Mouse (Mus musculus) CH12.LX (cell line): ENCODE results near the gene Casc4. TPM values are rescaled to one million over a fixed set of nuclear protein-coding genes. Genes with fewer than 3 reads are reported as not detected.

Experiments
- DNase-seq: peaks from one replicate; pipeline ENCODE4 v3.0.0-alpha.2; 2013; ENCODE audit errors: extremely low read depth
- H3K27ac ChIP-seq: 2 replicates; pipeline ENCODE4 v1.5.1; 2012; ENCODE audit warnings: low read depth, mild to moderate bottlenecking, control low read depth, moderate library complexity; ENCODE audit not compliant: insufficient read depth
- H3K27me3 ChIP-seq: replicated peaks from 2 replicates; pipeline ENCODE3; 2012; ENCODE audit warnings: inconsistent platforms
- H3K36me3 ChIP-seq, 2 experiments: replicated peaks in 1 of 2; 2 replicates each; pipeline versions ENCODE3 to v1.6.1; 2012; ENCODE audit warnings: inconsistent platforms in 1 of 2, low read length in 1 of 2, mild to moderate bottlenecking in 1 of 2, mixed read lengths in 1 of 2, moderate library complexity in 1 of 2; ENCODE audit not compliant: control insufficient read depth in 1 of 2, insufficient read depth in 1 of 2
- H3K4me1 ChIP-seq, 2 experiments: 2 replicates each; pipeline ENCODE4 v1.6.1; 2012; ENCODE audit warnings: inconsistent platforms in 1 of 2, moderate library complexity in 1 of 2; ENCODE audit not compliant: insufficient read depth in 2 of 2, control insufficient read depth in 1 of 2
- H3K4me2 ChIP-seq: 2 replicates; pipeline ENCODE4 v1.6.1; 2012; ENCODE audit warnings: low read depth, mild to moderate bottlenecking, control low read depth; ENCODE audit not compliant: poor library complexity, insufficient read depth, severe bottlenecking
- H3K4me3 ChIP-seq, 3 experiments: fragments of 150-350 bp in 1 of 3; sonication (generic) in 1 of 3; replicated peaks in 1 of 3; 2 replicates each; pipeline versions ENCODE3 to v1.5.1; 2011 to 2012; ENCODE audit warnings: low read depth in 2 of 3, low read length in 2 of 3, mild to moderate bottlenecking in 2 of 3, moderate library complexity in 2 of 3, control low read depth in 1 of 3, improper control_type of control experiment in 1 of 3, inconsistent platforms in 1 of 3, mixed read lengths in 1 of 3; ENCODE audit not compliant: poor library complexity in 1 of 3
- H3K79me2 ChIP-seq: replicated peaks from 2 replicates; pipeline ENCODE4 v1.6.1; 2012; ENCODE audit warnings: mild to moderate bottlenecking, moderate library complexity; ENCODE audit not compliant: control insufficient read depth, poor library complexity, insufficient read depth, severe bottlenecking; ENCODE audit errors: extremely low read depth
- H3K9ac ChIP-seq: 2 replicates; pipeline ENCODE4 v1.6.1; 2012; ENCODE audit warnings: low read depth, mild to moderate bottlenecking, control low read depth, moderate library complexity; ENCODE audit not compliant: insufficient read depth
- H3K9me3 ChIP-seq: replicated peaks from 2 replicates; pipeline ENCODE3; 2012; ENCODE audit warnings: low read length, inconsistent platforms, mixed read lengths
- BHLHE40 ChIP-seq: IDR thresholded peaks from 2 replicates; pipeline ENCODE4 v1.6.1; 2011; ENCODE audit warnings: mild to moderate bottlenecking, low read depth, low read length, improper control_type of control experiment
- CHD1 ChIP-seq: IDR thresholded peaks from 2 replicates; pipeline ENCODE4 v1.6.1; 2012; ENCODE audit warnings: low read depth, low read length, improper control_type of control experiment, inconsistent platforms
- CHD2 ChIP-seq: IDR thresholded peaks from 2 replicates; pipeline ENCODE4 v1.6.1; 2011; ENCODE audit warnings: low read length, improper control_type of control experiment
- CTCF ChIP-seq, 2 experiments: IDR thresholded peaks in 1 of 2; conservative IDR thresholded peaks in 1 of 2; 2 replicates each; pipeline ENCODE4 v1.5.1; 2011 to 2012; ENCODE audit warnings: low read depth in 2 of 2, low read length in 2 of 2, improper control_type of control experiment in 1 of 2, inconsistent platforms in 1 of 2, mild to moderate bottlenecking in 1 of 2, moderate library complexity in 1 of 2
- E2F4 ChIP-seq: IDR thresholded peaks from 2 replicates; pipeline ENCODE4 v1.6.1; 2011; ENCODE audit warnings: low read depth, low read length, improper control_type of control experiment; ENCODE audit not compliant: insufficient replicate concordance
- ELF1 ChIP-seq: IDR thresholded peaks from 2 replicates; pipeline ENCODE4 v1.6.1; 2014; ENCODE audit warnings: low read depth, mild to moderate bottlenecking, inconsistent platforms, low read length, improper control_type of control experiment
- EP300 ChIP-seq: IDR thresholded peaks from 2 replicates; pipeline ENCODE4 v1.6.1; 2011; ENCODE audit warnings: low read length, improper control_type of control experiment
- ETS1 ChIP-seq: conservative IDR thresholded peaks from 2 replicates; pipeline ENCODE4 v1.6.1; 2012; ENCODE audit warnings: low read depth, mild to moderate bottlenecking, inconsistent platforms, low read length, improper control_type of control experiment, moderate library complexity
- GABPA ChIP-seq: IDR thresholded peaks from 2 replicates; pipeline ENCODE4 v1.6.1; 2012; ENCODE audit warnings: low read depth, low read length, improper control_type of control experiment, inconsistent platforms; ENCODE audit not compliant: insufficient replicate concordance
- HCFC1 ChIP-seq: IDR thresholded peaks from 2 replicates; pipeline ENCODE4 v1.6.1; 2012; ENCODE audit warnings: low read depth, mild to moderate bottlenecking, inconsistent platforms, low read length, improper control_type of control experiment
- IRF4 ChIP-seq: IDR thresholded peaks from 2 replicates; pipeline ENCODE4 v1.6.1; 2014; ENCODE audit warnings: low read depth, mild to moderate bottlenecking, inconsistent platforms, low read length, improper control_type of control experiment
- JUN ChIP-seq: IDR thresholded peaks from 2 replicates; pipeline ENCODE4 v1.6.1; 2011; ENCODE audit warnings: low read depth, mild to moderate bottlenecking, low read length, improper control_type of control experiment, moderate library complexity; ENCODE audit not compliant: insufficient read depth
- JUND ChIP-seq: conservative IDR thresholded peaks from 2 replicates; pipeline ENCODE4 v1.6.1; 2011; ENCODE audit warnings: low read depth, low read length, improper control_type of control experiment
- KAT2A ChIP-seq: IDR thresholded peaks from 2 replicates; pipeline ENCODE4 v1.6.1; 2012; ENCODE audit warnings: low read length, improper control_type of control experiment, inconsistent platforms; ENCODE audit not compliant: insufficient replicate concordance
- MAFK ChIP-seq: IDR thresholded peaks from 2 replicates; pipeline ENCODE4 v1.6.1; 2011; ENCODE audit warnings: low read length, improper control_type of control experiment; ENCODE audit not compliant: insufficient replicate concordance
- MAX ChIP-seq: IDR thresholded peaks from 2 replicates; pipeline ENCODE4 v1.6.1; 2011; ENCODE audit warnings: low read length, improper control_type of control experiment
- MAZ ChIP-seq: IDR thresholded peaks from 2 replicates; pipeline ENCODE4 v1.6.1; 2012; ENCODE audit warnings: low read depth, mild to moderate bottlenecking, inconsistent platforms, low read length, improper control_type of control experiment, moderate library complexity
- MEF2A ChIP-seq: IDR thresholded peaks from 2 replicates; pipeline ENCODE4 v1.6.1; 2014; ENCODE audit warnings: low read depth, mild to moderate bottlenecking, inconsistent platforms, low read length, improper control_type of control experiment, borderline replicate concordance
- MXI1 ChIP-seq: IDR thresholded peaks from 2 replicates; pipeline ENCODE4 v1.6.1; 2011; ENCODE audit warnings: mild to moderate bottlenecking, low read depth, low read length, improper control_type of control experiment
- MYC ChIP-seq: IDR thresholded peaks from 2 replicates; pipeline ENCODE4 v1.6.1; 2011; ENCODE audit warnings: low read depth, mild to moderate bottlenecking, improper control_type of control experiment, low read length
- NELFE ChIP-seq: IDR thresholded peaks from 2 replicates; pipeline ENCODE4 v1.6.1; 2011; ENCODE audit warnings: low read depth, low read length, improper control_type of control experiment
- NRF1 ChIP-seq: IDR thresholded peaks from 2 replicates; pipeline ENCODE4 v1.6.1; 2014; ENCODE audit warnings: low read depth, mild to moderate bottlenecking, inconsistent platforms, low read length, improper control_type of control experiment, moderate library complexity
- PAX5 ChIP-seq: IDR thresholded peaks from 2 replicates; pipeline ENCODE4 v1.6.1; 2012; ENCODE audit warnings: low read length, inconsistent platforms, mixed read lengths
- POLR2A ChIP-seq: IDR thresholded peaks from 2 replicates; pipeline ENCODE4 v1.6.1; 2011; ENCODE audit warnings: low read depth, mild to moderate bottlenecking, improper control_type of control experiment, low read length
- POLR2AphosphoS2 ChIP-seq: IDR thresholded peaks from 2 replicates; pipeline ENCODE4 v1.6.1; 2011; ENCODE audit warnings: low read depth, low read length, improper control_type of control experiment
- RAD21 ChIP-seq: IDR thresholded peaks from 2 replicates; pipeline ENCODE4 v1.6.1; 2011; ENCODE audit warnings: low read depth, mild to moderate bottlenecking, low read length, improper control_type of control experiment, moderate library complexity
- RCOR1 ChIP-seq: conservative IDR thresholded peaks from 2 replicates; pipeline ENCODE4 v1.6.1; 2012; ENCODE audit warnings: low read depth, mild to moderate bottlenecking, inconsistent platforms, low read length, improper control_type of control experiment
- SIN3A ChIP-seq: IDR thresholded peaks from 2 replicates; pipeline ENCODE4 v1.6.1; 2012; ENCODE audit warnings: low read length, improper control_type of control experiment, inconsistent platforms
- SMC3 ChIP-seq: IDR thresholded peaks from 2 replicates; pipeline ENCODE4 v1.6.1; 2011; ENCODE audit warnings: low read depth, low read length, improper control_type of control experiment
- TBP ChIP-seq: conservative IDR thresholded peaks from 2 replicates; pipeline ENCODE4 v1.6.1; 2011; ENCODE audit warnings: low read depth, low read length, improper control_type of control experiment
- TCF12 ChIP-seq: IDR thresholded peaks from 2 replicates; pipeline ENCODE4 v1.6.1; 2014; ENCODE audit warnings: low read depth, mild to moderate bottlenecking, inconsistent platforms, low read length, improper control_type of control experiment
- UBTF ChIP-seq: IDR thresholded peaks from 2 replicates; pipeline ENCODE4 v1.6.1; 2012; ENCODE audit warnings: low read depth, mild to moderate bottlenecking, inconsistent platforms, low read length, improper control_type of control experiment, moderate library complexity
- USF1 ChIP-seq: IDR thresholded peaks from 2 replicates; pipeline ENCODE4 v1.6.1; 2014; ENCODE audit warnings: low read depth, mild to moderate bottlenecking, inconsistent platforms, low read length, improper control_type of control experiment
- USF2 ChIP-seq: conservative IDR thresholded peaks from 2 replicates; pipeline ENCODE4 v1.6.1; 2011; ENCODE audit warnings: low read depth, low read length, improper control_type of control experiment
- ZC3H11A ChIP-seq: IDR thresholded peaks from 2 replicates; pipeline ENCODE4 v1.6.1; 2012; ENCODE audit warnings: low read depth, mild to moderate bottlenecking, inconsistent platforms, low read length, improper control_type of control experiment
- ZKSCAN1 ChIP-seq: IDR thresholded peaks from 2 replicates; pipeline ENCODE4 v1.6.1; 2012; ENCODE audit warnings: low read depth, inconsistent platforms, low read length, improper control_type of control experiment, borderline replicate concordance
- ZMIZ1 ChIP-seq: IDR thresholded peaks from 2 replicates; pipeline ENCODE4 v1.6.1; 2012; ENCODE audit warnings: low read depth, mild to moderate bottlenecking, inconsistent platforms, low read length, improper control_type of control experiment
- ZNF384 ChIP-seq: IDR thresholded peaks from 2 replicates; pipeline ENCODE4 v1.6.1; 2012; ENCODE audit warnings: low read depth, low read length, improper control_type of control experiment, inconsistent platforms
- dilution Hi-C: fragments of 300-500 bp; cut with MboI; formaldehyde crosslinking; loops from 2 replicates; pipeline ENCODE4 v1.14.3; 2020; ENCODE audit warnings: low sequenced_read_pairs; ENCODE audit not compliant: extremely low pct_unique_long_range_greater_than_20kb, extremely low pct_ligation_motif_present
- in situ Hi-C: fragments of 300-500 bp; cut with MboI; formaldehyde crosslinking; loops from 3 replicates; pipeline ENCODE4 v1.14.3; 2019; ENCODE audit warnings: low sequenced_read_pairs, low pct_ligation_motif_present, low pct_unique_long_range_greater_than_20kb, mixed read lengths
- polyA plus RNA-seq: library from polyadenylated mRNA; unstranded; fragments of >175 nt; gene quantifications from 2 replicates; pipeline ENCODE4 v1.2.1, GENCODE M21; 2012; ENCODE audit warnings: low read depth; ENCODE audit not compliant: insufficient read length
- total RNA-seq, 2 experiments: library from RNA; depleted of rRNA; stranded (reverse); fragments of 300-350 nt in 1 of 2; fragments of >200 nt in 1 of 2; gene quantifications; 2 replicates each; pipeline ENCODE4 v1.2.3; 2012 to 2014

Gene Casc4
- total RNA-seq (2012; rRNA removed) (9.3 and 10.9 TPM in 2 replicates), total RNA-seq (2014; rRNA removed) (14.4 and 17.2 TPM in 2 replicates), polyA plus RNA-seq (16.5 and 19.7 TPM in 2 replicates)

GRCm38 (mm10) chr2:121866632-121867050 is at the start of gene Casc4:
TSS of gene Casc4 (plus strand) at chr2:121866970.
- H3K4me3 ChIP-seq = peak within 1 kb of the TSS; percentile 82 to 95 (median 88)
- peaks cover 0 to 12% of the 10 kb centered on the region in 2 experiments; a peak in 2 of 4 replicates for H3K4me1 ChIP-seq
- DNase-seq = peak; percentile 90
- H3K36me3 ChIP-seq = peaks cover 0 to 16% of the 10 kb centered on the region in 2 experiments
- H3K27ac ChIP-seq = no peak within 1 kb of the TSS
- no peaks in the 10 kb centered on the region for H3K9me3 ChIP-seq
- H3K9ac ChIP-seq = peak within 1 kb of the TSS; percentile 66
- in situ Hi-C loops (no loop called here), dilution Hi-C loops (no loop called here)
- H3K79me2 ChIP-seq = no peaks in the 10 kb centered on the region
- TF ChIP-seq BHLHE40 (no peak), SMC3 (no peak), UBTF (no peak), CTCF (conservative IDR thresholded peaks at IDR 0.05 in 1 of 2, IDR thresholded peaks at IDR 0.05 in 1 of 2; ENCODE audit: low read depth in 2 of 2, low read length in 2 of 2) (no peak), USF2 (no peak), MEF2A (no peak; the same call in 1 of the 2 replicates), RCOR1 (no peak), MAFK (no peak), POLR2A (peak; percentile 77), CHD1 (no peak), RAD21 (no peak), TCF12 (peak; percentile 57), PAX5 (no peak), ELF1 (peak; percentile 70), CHD2 (peak; percentile 99), ETS1 (no peak), NRF1 (0 out of 2 replicates have a peak, but pooled peaks have one; percentile 28), KAT2A (no peak), MAZ (peak; percentile 32; the same call in 1 of the 2 replicates), EP300 (no peak), ZC3H11A (no peak), MXI1 (no peak; the same call in none of the 2 replicates), E2F4 (no peak), IRF4 (peak; percentile 33), NELFE (no peak), JUND (no peak), SIN3A (no peak), GABPA (no peak), POLR2AphosphoS2 (no peak), ZMIZ1 (no peak), JUN (no peak), ZNF384 (no peak), MAX (no peak; the same call in 1 of the 2 replicates), MYC (no peak), ZKSCAN1 (no peak), HCFC1 (peak; percentile 70), TBP (no peak), USF1 (no peak)
- TF ChIP-seq, all 38 proteins: peak for 8
- peak within 1 kb of the TSS; percentile 94 for H3K4me2 ChIP-seq
- H3K27me3 ChIP-seq = peaks cover 13% of the 10 kb centered on the region
